Mouse (Mus musculus) testis, adult 2 months (tissue): ENCODE results near the gene Tle4.

Source experiments
- CTCF ChIP-seq: fragments of 200-500 bp; IDR thresholded peaks from 2 replicates; pipeline ENCODE4 v1.5.1; 2012; ENCODE audit warnings: low read depth, mild to moderate bottlenecking, inconsistent platforms, low read length, moderate library complexity; ENCODE audit not compliant: control insufficient read depth, insufficient read depth, insufficient replicate concordance
- POLR2A ChIP-seq: fragments of 200-500 bp; IDR thresholded peaks from 2 replicates; pipeline ENCODE4 v1.6.1; 2012; ENCODE audit warnings: low read depth, mild to moderate bottlenecking, inconsistent platforms, low read length, moderate library complexity; ENCODE audit not compliant: control insufficient read depth

- no peak for TF ChIP-seq CTCF
- TF ChIP-seq POLR2A, result no peak
Observed at GRCm38 (mm10) chr19:14619814-14620213, 22.0 kb upstream of the Tle4 start.
